Mouse (Mus musculus): ENCODE measurements around the gene Tars2. TPM values are rescaled to one million over a fixed set of nuclear protein-coding genes. Genes with fewer than 3 reads are reported as not detected.

Gene Tars2
- total and polyA plus RNA-seq, 3 experiments, result 52.3 to 69.7 (median 69.0) TPM

Other genes starting within 250 kb of the Tars2 start
- not detected in 2 replicates for gene Ctss, start 233.4 kb downstream of the Tars2 start, total RNA-seq (2014; fragmentation: Nextera tagmentation)
- gene Ctss, start 233.4 kb downstream of the Tars2 start, total RNA-seq (2017), result 0.41 and 0.66 TPM in 2 replicates
- not detected in 2 replicates for gene Ctss, start 233.4 kb downstream of the Tars2 start, polyA plus RNA-seq (2012)
- not detected in 2 replicates for gene Hormad1, start 200.5 kb downstream of the Tars2 start, total RNA-seq (2014; fragmentation: Nextera tagmentation)
- 0.11 TPM in 1 of 2 replicates, not detected in the other for gene Hormad1, start 200.5 kb downstream of the Tars2 start, total RNA-seq (2017)
- gene Hormad1, start 200.5 kb downstream of the Tars2 start, polyA plus RNA-seq (2012), result not detected in 2 replicates
- 115 and 117 TPM in 2 replicates for gene Golph3l, start 171.3 kb downstream of the Tars2 start, total RNA-seq (2014; fragmentation: Nextera tagmentation)
- 72.1 and 79.0 TPM in 2 replicates for gene Golph3l, start 171.3 kb downstream of the Tars2 start, total RNA-seq (2017)
- gene Golph3l, start 171.3 kb downstream of the Tars2 start, polyA plus RNA-seq (2012), result 2.3 and 2.4 TPM in 2 replicates
- 99.9 and 104 TPM in 2 replicates for gene Ensa, start 135.2 kb downstream of the Tars2 start, total RNA-seq (2014; fragmentation: Nextera tagmentation)
- gene Ensa, start 135.2 kb downstream of the Tars2 start, total RNA-seq (2017), result 109 and 133 TPM in 2 replicates
- gene Ensa, start 135.2 kb downstream of the Tars2 start, polyA plus RNA-seq (2012), result 19.2 and 20.4 TPM in 2 replicates
- gene Mcl1, start 101.4 kb downstream of the Tars2 start, total RNA-seq (2014; fragmentation: Nextera tagmentation), result 296 and 335 TPM in 2 replicates
- gene Mcl1, start 101.4 kb downstream of the Tars2 start, total RNA-seq (2017), result 263 and 280 TPM in 2 replicates
- 264 and 420 TPM in 2 replicates for gene Mcl1, start 101.4 kb downstream of the Tars2 start, polyA plus RNA-seq (2012)
- not detected in 2 replicates for gene Adamtsl4, start 72.3 kb downstream of the Tars2 start, total RNA-seq (2014; fragmentation: Nextera tagmentation)
- gene Adamtsl4, start 72.3 kb downstream of the Tars2 start, total RNA-seq (2017), result 0.06 and 0.11 TPM in 2 replicates
- 0.01 TPM in 1 of 2 replicates, not detected in the other for gene Adamtsl4, start 72.3 kb downstream of the Tars2 start, polyA plus RNA-seq (2012)
- 3.6 and 7.4 TPM in 2 replicates for gene Ecm1, start 20.6 kb downstream of the Tars2 start, total RNA-seq (2014; fragmentation: Nextera tagmentation)
- gene Ecm1, start 20.6 kb downstream of the Tars2 start, total RNA-seq (2017), result 2.4 and 4.0 TPM in 2 replicates
- 19.5 and 20.5 TPM in 2 replicates for gene Ecm1, start 20.6 kb downstream of the Tars2 start, polyA plus RNA-seq (2012)
- gene Rprd2, start 58.7 kb upstream of the Tars2 start, total RNA-seq (2014; fragmentation: Nextera tagmentation), result 116 and 144 TPM in 2 replicates
- 18.6 and 28.0 TPM in 2 replicates for gene Rprd2, start 58.7 kb upstream of the Tars2 start, total RNA-seq (2017)
- gene Rprd2, start 58.7 kb upstream of the Tars2 start, polyA plus RNA-seq (2012), result 6.9 and 9.1 TPM in 2 replicates
- gene Prpf3, start 95.7 kb upstream of the Tars2 start, total RNA-seq (2014; fragmentation: Nextera tagmentation), result 77.2 and 88.7 TPM in 2 replicates
- 50.0 and 68.3 TPM in 2 replicates for gene Prpf3, start 95.7 kb upstream of the Tars2 start, total RNA-seq (2017)
- 13.9 and 17.5 TPM in 2 replicates for gene Prpf3, start 95.7 kb upstream of the Tars2 start, polyA plus RNA-seq (2012)
- 40.2 and 41.8 TPM in 2 replicates for gene Mrps21, start 111.3 kb upstream of the Tars2 start, total RNA-seq (2014; fragmentation: Nextera tagmentation)
- gene Mrps21, start 111.3 kb upstream of the Tars2 start, total RNA-seq (2017), result 624 and 639 TPM in 2 replicates
- 43.8 and 190 TPM in 2 replicates for gene Mrps21, start 111.3 kb upstream of the Tars2 start, polyA plus RNA-seq (2012)
- not detected in 2 replicates for gene Ciart, start 122.0 kb upstream of the Tars2 start, total RNA-seq (2014; fragmentation: Nextera tagmentation)
- gene Ciart, start 122.0 kb upstream of the Tars2 start, total RNA-seq (2017), result 1.3 TPM in 2 replicates
- gene Ciart, start 122.0 kb upstream of the Tars2 start, polyA plus RNA-seq (2012), result 0.07 and 0.31 TPM in 2 replicates
- gene BC028528, start 131.8 kb upstream of the Tars2 start, total RNA-seq (2014; fragmentation: Nextera tagmentation), result 1.6 and 3.9 TPM in 2 replicates
- gene BC028528, start 131.8 kb upstream of the Tars2 start, total RNA-seq (2017), result 7.5 and 9.3 TPM in 2 replicates
- not detected in 2 replicates for gene BC028528, start 131.8 kb upstream of the Tars2 start, polyA plus RNA-seq (2012)
- 27.5 and 35.0 TPM in 2 replicates for gene Aph1a, start 133.8 kb upstream of the Tars2 start, total RNA-seq (2014; fragmentation: Nextera tagmentation)
- 26.5 and 27.5 TPM in 2 replicates for gene Aph1a, start 133.8 kb upstream of the Tars2 start, total RNA-seq (2017)
- 90.6 and 102 TPM in 2 replicates for gene Aph1a, start 133.8 kb upstream of the Tars2 start, polyA plus RNA-seq (2012)
- not detected in 2 replicates for gene Car14, start 144.5 kb upstream of the Tars2 start, total RNA-seq (2014; fragmentation: Nextera tagmentation)
- gene Car14, start 144.5 kb upstream of the Tars2 start, total RNA-seq (2017), result 0.11 TPM in 1 of 2 replicates, not detected in the other
- not detected in 2 replicates for gene Car14, start 144.5 kb upstream of the Tars2 start, polyA plus RNA-seq (2012)
- 94.7 and 114 TPM in 2 replicates for gene Anp32e, start 169.0 kb upstream of the Tars2 start, total RNA-seq (2014; fragmentation: Nextera tagmentation)
- 91.8 and 180 TPM in 2 replicates for gene Anp32e, start 169.0 kb upstream of the Tars2 start, total RNA-seq (2017)
- 210 and 405 TPM in 2 replicates for gene Anp32e, start 169.0 kb upstream of the Tars2 start, polyA plus RNA-seq (2012)
- gene Plekho1, start 235.8 kb upstream of the Tars2 start, total RNA-seq (2014; fragmentation: Nextera tagmentation), result 9.7 and 23.3 TPM in 2 replicates
- gene Plekho1, start 235.8 kb upstream of the Tars2 start, total RNA-seq (2017), result 4.2 and 5.7 TPM in 2 replicates
- 10.9 and 14.1 TPM in 2 replicates for gene Plekho1, start 235.8 kb upstream of the Tars2 start, polyA plus RNA-seq (2012)

Measured in G1E (cell line).